Comparison of ENCODE assay signal across 24 mouse cellular contexts in the genomic region with DNA sequence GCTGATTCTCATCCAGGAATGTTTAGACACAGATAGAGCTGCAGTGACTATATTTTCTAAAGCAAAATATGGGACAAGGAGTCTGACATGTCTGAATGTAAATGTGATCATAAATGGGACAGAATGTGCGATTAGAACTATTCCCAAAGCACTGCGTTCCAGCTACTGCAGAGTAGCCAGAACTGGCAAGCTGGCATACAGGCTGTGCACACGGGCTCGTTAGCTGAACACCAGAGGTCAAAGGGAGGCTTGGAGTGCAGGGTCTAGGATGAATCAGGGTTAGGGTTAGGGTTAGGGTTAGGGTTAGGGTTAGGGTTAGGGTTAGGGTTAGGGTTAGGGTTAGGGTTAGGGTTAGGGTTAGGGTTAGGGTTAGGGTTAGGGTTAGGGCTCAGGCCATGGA. TPM values are rescaled to one million over a fixed set of nuclear protein-coding genes. Genes with fewer than 3 reads are reported as not detected.
DNase-seq lines count a peak whose midpoint lies in the region; ATAC-seq and TF ChIP-seq lines count a peak whose summit lies in the region.
"Had no signal": no experiment of that assay in that cellular context is flagged by ENCODE, and none has a peak within 500 bp of the region (broad histone marks: within the 10 kb centered on the region; RNA-seq: fewer than 3 reads in every experiment).

No protein-coding gene starts in this region.

- no peak overlapping the region for H3K4me2 ChIP-seq in embryonic facial prominence, embryonic 15.5 days (replicated peaks)
- H3K4me2 ChIP-seq in kidney, postnatal 0 days (ENCODE audit: low read length): no peak overlapping the region
- no peak overlapping the region for H3K4me2 ChIP-seq in liver, embryonic 12.5 days
- H3K4me2 ChIP-seq: embryonic facial prominence, embryonic 13.5 days; forebrain, embryonic 13.5 days; heart, embryonic 15.5 days; hindbrain, embryonic 13.5 days had no signal

- H3K4me1 ChIP-seq in embryonic facial prominence, embryonic 15.5 days: peaks cover 13% of the 10 kb centered on the region; the same call in 1 of the 2 replicates
- H3K4me1 ChIP-seq in embryonic facial prominence, embryonic 10.5 days: peaks cover 40% of the 10 kb centered on the region
- H3K4me1 ChIP-seq in kidney, postnatal 0 days (replicated peaks; ENCODE audit: insufficient read depth, low read length): 0 out of 2 replicates have a peak, but pooled peaks cover 17% of the 10 kb centered on the region
- peaks cover 23% of the 10 kb centered on the region for H3K4me1 ChIP-seq in liver, adult 2 months (ENCODE audit: control insufficient read depth, insufficient read depth, low read length)
- H3K4me1 ChIP-seq in liver, embryonic 12.5 days: no peaks in the 10 kb centered on the region; the same call in 1 of the 2 replicates
- H3K4me1 ChIP-seq: heart, embryonic 15.5 days; hindbrain, embryonic 13.5 days had no signal

- 0 out of 2 replicates have a peak overlapping the region, but pooled peaks have one; percentile 19 for H3K27ac ChIP-seq in embryonic facial prominence, embryonic 15.5 days (replicated peaks)
- no peak overlapping the region for H3K27ac ChIP-seq in embryonic facial prominence, embryonic 10.5 days (replicated peaks)
- H3K27ac ChIP-seq in kidney, postnatal 0 days: peak overlapping the region; percentile 70
- H3K27ac ChIP-seq in liver, adult 2 months (replicated peaks; ENCODE audit: insufficient read depth, low read depth, low read length): peak overlapping the region; percentile 50; the same call in 1 of the 2 replicates
- H3K27ac ChIP-seq in liver, embryonic 12.5 days: no peak overlapping the region
- H3K27ac ChIP-seq: forebrain, embryonic 13.5 days; heart, embryonic 10.5 days; heart, embryonic 15.5 days; hindbrain, embryonic 13.5 days; hindbrain, postnatal 0 days had no signal

- WGBS in embryonic facial prominence, embryonic 15.5 days: 64% methylated on average over 4 of the region's 4 CpGs
- 59% methylated on average over 4 of the region's 4 CpGs for WGBS in embryonic facial prominence, embryonic 10.5 days
- whole genome bisulfite sequencing in kidney, postnatal 0 days: 66% methylated on average over 4 of the region's 4 CpGs
- WGBS in liver, adult 2 months: 17% methylated on average over 4 of the region's 4 CpGs
- WGBS in liver, embryonic 12.5 days (ENCODE audit: insufficient replicate concordance): 73% methylated on average over 4 of the region's 4 CpGs

- H3K79me2 ChIP-seq in liver, adult 2 months (ENCODE audit: control insufficient read depth, insufficient read depth, low read length): no peaks in the 10 kb centered on the region

- no peak overlapping the region for H3K9ac ChIP-seq in embryonic facial prominence, embryonic 15.5 days
- H3K9ac ChIP-seq in kidney, postnatal 0 days (ENCODE audit: low read depth, low read length): no peak overlapping the region
- no peak overlapping the region for H3K9ac ChIP-seq in liver, adult 2 months (ENCODE audit: low read depth, low read length)
- no peak overlapping the region for H3K9ac ChIP-seq in liver, embryonic 12.5 days
- H3K9ac ChIP-seq: embryonic facial prominence, embryonic 13.5 days; forebrain, embryonic 13.5 days; forebrain, postnatal 0 days; heart, embryonic 15.5 days; hindbrain, embryonic 13.5 days had no signal

- no peaks in the 10 kb centered on the region for H3K9me3 ChIP-seq in embryonic facial prominence, embryonic 15.5 days (replicated peaks)
- H3K9me3 ChIP-seq in embryonic facial prominence, embryonic 10.5 days: no peaks in the 10 kb centered on the region
- H3K9me3 ChIP-seq in kidney, postnatal 0 days (replicated peaks; ENCODE audit: low read length): no peaks in the 10 kb centered on the region
- H3K9me3 ChIP-seq in liver, embryonic 12.5 days (replicated peaks): no peaks in the 10 kb centered on the region
- H3K9me3 ChIP-seq: embryonic facial prominence, embryonic 13.5 days; forebrain, embryonic 13.5 days; G1E; heart, embryonic 10.5 days; heart, embryonic 15.5 days; hindbrain, embryonic 13.5 days had no signal

- no peaks in the 10 kb centered on the region for H3K27me3 ChIP-seq in embryonic facial prominence, embryonic 15.5 days
- H3K27me3 ChIP-seq in embryonic facial prominence, embryonic 10.5 days (replicated peaks; ENCODE audit: low read depth, poor library complexity, severe bottlenecking): no peaks in the 10 kb centered on the region
- no peaks in the 10 kb centered on the region for H3K27me3 ChIP-seq in kidney, postnatal 0 days (ENCODE audit: insufficient read depth, low read length)
- H3K27me3 ChIP-seq in liver, adult 2 months (ENCODE audit: control insufficient read depth, insufficient read depth, low read length): no peaks in the 10 kb centered on the region
- H3K27me3 ChIP-seq in liver, embryonic 12.5 days (replicated peaks): no peaks in the 10 kb centered on the region
- H3K27me3 ChIP-seq: embryonic facial prominence, embryonic 13.5 days; forebrain, embryonic 13.5 days; heart, embryonic 15.5 days; hindbrain, embryonic 13.5 days had no signal

- no peak overlapping the region for H3K4me3 ChIP-seq in embryonic facial prominence, embryonic 15.5 days (replicated peaks)
- no peak overlapping the region for H3K4me3 ChIP-seq in embryonic facial prominence, embryonic 10.5 days
- no peak overlapping the region for H3K4me3 ChIP-seq in kidney, postnatal 0 days (replicated peaks; ENCODE audit: low read depth, low read length)
- H3K4me3 ChIP-seq in liver, adult 2 months (ENCODE audit: insufficient read depth, low read depth, low read length): no peak overlapping the region
- no peak overlapping the region for H3K4me3 ChIP-seq in liver, embryonic 12.5 days
- H3K4me3 ChIP-seq: embryonic facial prominence, embryonic 13.5 days; forebrain, embryonic 13.5 days; heart, embryonic 10.5 days; heart, embryonic 15.5 days; hindbrain, embryonic 13.5 days had no signal

- TF ChIP-seq CTCF in kidney, postnatal 0 days (IDR thresholded peaks at IDR 0.05; ENCODE audit: low read depth): no peak
- no peak for TF ChIP-seq CTCF in liver, adult 2 months (IDR thresholded peaks at IDR 0.05; ENCODE audit: low read depth, low read length)

- H3K36me3 ChIP-seq in embryonic facial prominence, embryonic 15.5 days: no peaks in the 10 kb centered on the region
- H3K36me3 ChIP-seq in embryonic facial prominence, embryonic 10.5 days (replicated peaks): no peaks in the 10 kb centered on the region
- no peaks in the 10 kb centered on the region for H3K36me3 ChIP-seq in kidney, postnatal 0 days (ENCODE audit: insufficient read depth, low read length)
- peaks cover 15% of the 10 kb centered on the region for H3K36me3 ChIP-seq in liver, adult 2 months (ENCODE audit: control insufficient read depth, insufficient read depth, low read length)
- H3K36me3 ChIP-seq in liver, embryonic 12.5 days: no peaks in the 10 kb centered on the region
- H3K36me3 ChIP-seq: embryonic facial prominence, embryonic 13.5 days; G1E; heart, embryonic 10.5 days; heart, embryonic 15.5 days; hindbrain, embryonic 13.5 days had no signal

- no peak for ATAC-seq in embryonic facial prominence, embryonic 15.5 days (ENCODE audit: insufficient number of reproducible peaks, low FRiP score, low TSS enrichment, low read depth)
- no peak for ATAC-seq in kidney, postnatal 0 days (replicated peaks; ENCODE audit: low FRiP score, low read depth)
- no peak for ATAC-seq in liver, embryonic 12.5 days
- ATAC-seq: CD4-positive, CD25-positive, alpha-beta regulatory T cell, adult 4 months; forebrain, embryonic 13.5 days; forebrain, postnatal 0 days; hindbrain, postnatal 0 days had no signal

- TF ChIP-seq POLR2A in liver, adult 2 months (IDR thresholded peaks at IDR 0.05; ENCODE audit: extremely low read depth, insufficient read depth, low read length): no peak

- DNase-seq in embryonic facial prominence, embryonic 10.5 days (ENCODE audit: low spot score): no peak
- DNase-seq in kidney, postnatal 0 days (ENCODE audit: low spot score): no peak
- no peak for DNase-seq in kidney, postnatal 10 days
- peak; percentile 85 for DNase-seq in liver, adult 2 months (ENCODE audit: extremely low read depth, low read depth, low spot score)
- no peak for DNase-seq in adipocyte (ENCODE audit: low spot score)
- DNase-seq: adrenal gland, postnatal 10 days; B cell, adult 2 months; cerebellum, adult 11-12 months; cerebellum, adult 9-10 months; cerebellum, postnatal 25 days; forebrain, postnatal 0 days; gastrocnemius, postnatal 10 days; heart, adult 18-20 months; heart, postnatal 14 days had no signal

RNA-seq across cellular contexts. Expression of gene Lamb3, which starts 20.0 kb away (rescaled TPM):
- 17.9 and 20.1 TPM in 2 replicates for polyA plus RNA-seq in embryonic facial prominence, embryonic 15.5 days (2015; fragmentation: Nextera tagmentation; extraction: Ambion mirVana)
- 0.31 and 0.66 TPM in 2 replicates for polyA plus RNA-seq in embryonic facial prominence, embryonic 10.5 days (2016; fragmentation: Nextera tagmentation; extraction: Ambion mirVana)
- polyA plus RNA-seq in kidney, postnatal 0 days (2015; fragmentation: Nextera tagmentation; extraction: Ambion mirVana): 1.6 and 1.9 TPM in 2 replicates
- 1.7 and 2.0 TPM in 2 replicates for total RNA-seq in liver, adult 2 months (2014; rRNA removed)
- polyA plus RNA-seq in liver, adult 2 months (2012; rRNA removed): 1.6 and 2.4 TPM in 2 replicates
- polyA plus RNA-seq in liver, embryonic 12.5 days (2016; fragmentation: Nextera tagmentation; extraction: Ambion mirVana): 0.04 and 0.25 TPM in 2 replicates

RNA-seq across cellular contexts. Expression of gene Traf3ip3, which starts 26.0 kb away (rescaled TPM):
- polyA plus RNA-seq in embryonic facial prominence, embryonic 15.5 days (2015; fragmentation: Nextera tagmentation; extraction: Ambion mirVana): 23.6 and 31.4 TPM in 2 replicates
- 0.71 and 0.88 TPM in 2 replicates for polyA plus RNA-seq in embryonic facial prominence, embryonic 10.5 days (2016; fragmentation: Nextera tagmentation; extraction: Ambion mirVana)
- 1.4 and 1.7 TPM in 2 replicates for polyA plus RNA-seq in kidney, postnatal 0 days (2015; fragmentation: Nextera tagmentation; extraction: Ambion mirVana)
- 0.65 and 0.67 TPM in 2 replicates for total RNA-seq in liver, adult 2 months (2014; rRNA removed)
- polyA plus RNA-seq in liver, adult 2 months (2012; rRNA removed): 0.21 and 0.88 TPM in 2 replicates
- polyA plus RNA-seq in liver, embryonic 12.5 days (2016; fragmentation: Nextera tagmentation; extraction: Ambion mirVana): 7.0 and 8.6 TPM in 2 replicates

RNA-seq across cellular contexts. Expression of gene Hsd11b1, which starts 36.3 kb away (rescaled TPM):
- polyA plus RNA-seq in embryonic facial prominence, embryonic 15.5 days (2015; fragmentation: Nextera tagmentation; extraction: Ambion mirVana): 6.8 and 6.9 TPM in 2 replicates
- 0.41 TPM in 1 of 2 replicates, not detected in the other for polyA plus RNA-seq in embryonic facial prominence, embryonic 10.5 days (2016; fragmentation: Nextera tagmentation; extraction: Ambion mirVana)
- 8.7 and 11.4 TPM in 2 replicates for polyA plus RNA-seq in kidney, postnatal 0 days (2015; fragmentation: Nextera tagmentation; extraction: Ambion mirVana)
- total RNA-seq in liver, adult 2 months (2014; rRNA removed): 807 and 1,077 TPM in 2 replicates
- polyA plus RNA-seq in liver, adult 2 months (2012; rRNA removed): 826 and 1,028 TPM in 2 replicates
- 0.89 and 1.2 TPM in 2 replicates for polyA plus RNA-seq in liver, embryonic 12.5 days (2016; fragmentation: Nextera tagmentation; extraction: Ambion mirVana)
- polyA plus RNA-seq: G1E; hindbrain, embryonic 13.5 days had no signal

RNA-seq across cellular contexts. Expression of gene G0s2, which starts 45.5 kb away (rescaled TPM):
- 29.5 and 30.8 TPM in 2 replicates for polyA plus RNA-seq in embryonic facial prominence, embryonic 15.5 days (2015; fragmentation: Nextera tagmentation; extraction: Ambion mirVana)
- polyA plus RNA-seq in embryonic facial prominence, embryonic 10.5 days (2016; fragmentation: Nextera tagmentation; extraction: Ambion mirVana): 7.0 and 7.7 TPM in 2 replicates
- 47.6 and 48.9 TPM in 2 replicates for polyA plus RNA-seq in kidney, postnatal 0 days (2015; fragmentation: Nextera tagmentation; extraction: Ambion mirVana)
- 78.0 and 106 TPM in 2 replicates for total RNA-seq in liver, adult 2 months (2014; rRNA removed)
- polyA plus RNA-seq in liver, adult 2 months (2012; rRNA removed): 179 and 444 TPM in 2 replicates
- 23.8 and 27.0 TPM in 2 replicates for polyA plus RNA-seq in liver, embryonic 12.5 days (2016; fragmentation: Nextera tagmentation; extraction: Ambion mirVana)
- total RNA-seq: G1E had no signal
- polyA plus RNA-seq: G1E had no signal

RNA-seq across cellular contexts. Expression of gene A130010J15Rik, which starts 59.7 kb away (rescaled TPM):
- polyA plus RNA-seq in embryonic facial prominence, embryonic 15.5 days (2015; fragmentation: Nextera tagmentation; extraction: Ambion mirVana): 15.3 and 15.9 TPM in 2 replicates
- polyA plus RNA-seq in embryonic facial prominence, embryonic 10.5 days (2016; fragmentation: Nextera tagmentation; extraction: Ambion mirVana): 16.4 and 18.0 TPM in 2 replicates
- 10.7 and 12.5 TPM in 2 replicates for polyA plus RNA-seq in kidney, postnatal 0 days (2015; fragmentation: Nextera tagmentation; extraction: Ambion mirVana)
- 8.1 and 8.7 TPM in 2 replicates for total RNA-seq in liver, adult 2 months (2014; rRNA removed)
- polyA plus RNA-seq in liver, adult 2 months (2012; rRNA removed): 2.7 and 3.5 TPM in 2 replicates
- 6.9 and 7.7 TPM in 2 replicates for polyA plus RNA-seq in liver, embryonic 12.5 days (2016; fragmentation: Nextera tagmentation; extraction: Ambion mirVana)

Comparison
In these comparisons a context has a peak if more than half of its experiments do, and no peak if none do; other contexts are left out.
1. H3K27ac ChIP-seq: peak in embryonic facial prominence, embryonic 15.5 days (single experiment), kidney, postnatal 0 days (single experiment) and liver, adult 2 months (single experiment); none in embryonic facial prominence, embryonic 10.5 days (single experiment) and liver, embryonic 12.5 days (single experiment).
2. RNA of gene Hsd11b1, which starts 36.3 kb away (polyA plus RNA-seq): 826 to 1,028 TPM in liver, adult 2 months; 8.7 to 11.4 TPM in kidney, postnatal 0 days, 6.8 to 6.9 TPM in embryonic facial prominence, embryonic 15.5 days, 0.89 to 1.2 TPM in liver, embryonic 12.5 days and 0.41 TPM in embryonic facial prominence, embryonic 10.5 days; every median in the first group is over 10 times any median in the second.